Mouse (Mus musculus) T-helper 1 cell (primary cell): ENCODE measurements around the gene Abca8a.

Experiments used
- in situ Hi-C: fragments of 300-600 bp; cut with MboI, MseI; formaldehyde crosslinking; loops from one replicate; pipeline ENCODE4 v1.15.1; 2025; ENCODE audit warnings: high pct_unique_total_duplicates

The Abca8a gene

GRCm38 (mm10) chr11:110095858-110096257 is at the start of gene Abca8a:
Gene Abca8a (minus strand): TSS chr11:110095978.
- in situ Hi-C loops = no loop called here

- in situ Hi-C loops = no loop called here
Measured at GRCm38 (mm10) chr11:110145421-110145820, 49.6 kb upstream of the Abca8a start.

- in situ Hi-C loops = no loop called here
Measured at GRCm38 (mm10) chr11:110130760-110131159, 35.0 kb upstream of the Abca8a start.

GRCm38 (mm10) chr11:110111137-110111536 is 15.4 kb upstream of the Abca8a start:
- in situ Hi-C loops = no loop called here

GRCm38 (mm10) chr11:110101437-110101836 is 5.7 kb upstream of the Abca8a start:
- in situ Hi-C loops = no loop called here

- in situ Hi-C loops = no loop called here
Measured at GRCm38 (mm10) chr11:110098901-110099300, 3.1 kb upstream of the Abca8a start.

GRCm38 (mm10) chr11:110097465-110097864 is 1.7 kb upstream of the Abca8a start:
- in situ Hi-C loops = no loop called here

GRCm38 (mm10) chr11:110094846-110095380 is 865 bp downstream of the Abca8a start:
- in situ Hi-C loops = no loop called here

GRCm38 (mm10) chr11:110094236-110094635 is 1.5 kb downstream of the Abca8a start:
- in situ Hi-C loops = no loop called here

- in situ Hi-C loops = no loop called here
Measured at GRCm38 (mm10) chr11:110091328-110091727, 4.5 kb downstream of the Abca8a start.

GRCm38 (mm10) chr11:110072158-110072557 is 23.6 kb downstream of the Abca8a start:
- in situ Hi-C loops = no loop called here

GRCm38 (mm10) chr11:110061032-110061431 is 34.7 kb downstream of the Abca8a start:
- in situ Hi-C loops = no loop called here

- in situ Hi-C loops = no loop called here
Measured at GRCm38 (mm10) chr11:110060127-110060526, 35.7 kb downstream of the Abca8a start.

- in situ Hi-C loops = no loop called here
Measured at GRCm38 (mm10) chr11:110053681-110054080, 42.1 kb downstream of the Abca8a start.

- in situ Hi-C loops = no loop called here
Measured at GRCm38 (mm10) chr11:110037795-110038194, 58.0 kb downstream of the Abca8a start.

GRCm38 (mm10) chr11:110028913-110029695 is 66.7 kb downstream of the Abca8a start:
- in situ Hi-C loops = no loop called here

GRCm38 (mm10) chr11:110010836-110011546 is 84.8 kb downstream of the Abca8a start:
- in situ Hi-C loops = no loop called here

- in situ Hi-C loops = no loop called here
Measured at GRCm38 (mm10) chr11:109995624-109996023, 100.2 kb downstream of the Abca8a start, which contains the start of gene Abca8b. Gene Abca8b (minus strand): TSS chr11:109995845.

GRCm38 (mm10) chr11:109995013-109995412 is 100.8 kb downstream of the Abca8a start:
- in situ Hi-C loops = no loop called here

- in situ Hi-C loops = no loop called here
Measured at GRCm38 (mm10) chr11:109994014-109994413, 101.8 kb downstream of the Abca8a start.

- in situ Hi-C loops = no loop called here
Measured at GRCm38 (mm10) chr11:109991270-109991669, 104.5 kb downstream of the Abca8a start.

GRCm38 (mm10) chr11:109990256-109990655 is 105.5 kb downstream of the Abca8a start:
- in situ Hi-C loops = no loop called here

- in situ Hi-C loops = no loop called here
Measured at GRCm38 (mm10) chr11:109988164-109988563, 107.6 kb downstream of the Abca8a start.
